Mouse (Mus musculus) 416B (cell line): ENCODE measurements around the gene Slc4a1.
A peak's percentile ranks its signal among the peaks of the same experiment; 100 is the strongest.
"Not testable (repeated sequence)": the region's sequence is repeated elsewhere in the genome, so short reads cannot be mapped to it uniquely, and the experiment has no call there.

Source experiments
- DNase-seq: peaks from one replicate; pipeline ENCODE4 v3.0.0; 2011; ENCODE audit warnings: low read depth

Slc4a1 gene

GRCm38 (mm10) chr11:102366103-102366502 is at the start of gene Slc4a1:
Gene Slc4a1, minus strand, starts transcription at chr11:102366203.
- not testable (repeated sequence) for DNase-seq

- no peak for DNase-seq
Observed at GRCm38 (mm10) chr11:102415034-102415802, 49.2 kb upstream of the Slc4a1 start.

- no peak for DNase-seq
Observed at GRCm38 (mm10) chr11:102413059-102413458, 47.1 kb upstream of the Slc4a1 start.

- peak; percentile 92 for DNase-seq
Observed at GRCm38 (mm10) chr11:102411704-102412103, 45.7 kb upstream of the Slc4a1 start.

- DNase-seq: no peak
Observed at GRCm38 (mm10) chr11:102411061-102411460, 45.1 kb upstream of the Slc4a1 start.

- not testable (repeated sequence) for DNase-seq
Observed at GRCm38 (mm10) chr11:102410345-102410744, 44.3 kb upstream of the Slc4a1 start.

- DNase-seq: no peak
Observed at GRCm38 (mm10) chr11:102409795-102410330, 43.9 kb upstream of the Slc4a1 start.

GRCm38 (mm10) chr11:102408888-102409794 is 43.1 kb upstream of the Slc4a1 start:
- DNase-seq: peak; percentile 44

GRCm38 (mm10) chr11:102408344-102408876 is 42.4 kb upstream of the Slc4a1 start:
- peak; percentile 100 for DNase-seq

GRCm38 (mm10) chr11:102407834-102408215 is 41.8 kb upstream of the Slc4a1 start, which contains the start of gene Slc25a39:
Gene Slc25a39, minus strand, starts transcription at chr11:102407946.
- no peak for DNase-seq

- DNase-seq: peak; percentile 90
Observed at GRCm38 (mm10) chr11:102406900-102407833, 41.2 kb upstream of the Slc4a1 start.

- no peak for DNase-seq
Observed at GRCm38 (mm10) chr11:102406401-102406800, 40.4 kb upstream of the Slc4a1 start.

GRCm38 (mm10) chr11:102405544-102406285 is 39.7 kb upstream of the Slc4a1 start:
- no peak for DNase-seq

GRCm38 (mm10) chr11:102404161-102405010 is 38.4 kb upstream of the Slc4a1 start:
- DNase-seq: no peak

- no peak for DNase-seq
Observed at GRCm38 (mm10) chr11:102403657-102404056, 37.7 kb upstream of the Slc4a1 start.

- no peak for DNase-seq
Observed at GRCm38 (mm10) chr11:102401898-102402500, 36.0 kb upstream of the Slc4a1 start.

GRCm38 (mm10) chr11:102400513-102401084 is 34.6 kb upstream of the Slc4a1 start:
- no peak for DNase-seq

- DNase-seq: no peak
Observed at GRCm38 (mm10) chr11:102399610-102400072, 33.6 kb upstream of the Slc4a1 start.

GRCm38 (mm10) chr11:102399107-102399506 is 33.1 kb upstream of the Slc4a1 start:
- no peak for DNase-seq
